Mouse (Mus musculus): ENCODE measurements around the gene Crygs. TPM values are rescaled to one million over a fixed set of nuclear protein-coding genes. Genes with fewer than 3 reads are reported as not detected.

The Crygs gene
- polyA plus RNA-seq, 1 experiment from 2014 or later, result not detected

- no peaks in the 10 kb centered on the region for H3K9me3 ChIP-seq
- H3K4me1 ChIP-seq, result no peaks in the 10 kb centered on the region
- WGBS, result 83% methylated on average over 3 of the region's 3 CpGs
- H3K27ac ChIP-seq, result no peak overlapping the region
- H3K36me3 ChIP-seq, result peaks cover 27% of the 10 kb centered on the region
- H3K4me2 ChIP-seq, result no peak overlapping the region
- no peak for ATAC-seq (ENCODE audit: insufficient number of reproducible peaks, low FRiP score, low TSS enrichment, low read depth)
- H3K4me3 ChIP-seq, result no peak overlapping the region
- no peaks in the 10 kb centered on the region for H3K27me3 ChIP-seq
- H3K9ac ChIP-seq, result no peak overlapping the region
Measured at GRCm38 (mm10) chr16:22832932-22833525, 21.7 kb upstream of the Crygs start.

- Histone ChIP-seq H3K4me1 (no peaks in the 10 kb centered on the region), H3K27ac (no peak overlapping the region), H3K27me3 (no peaks in the 10 kb centered on the region), H3K4me2 (no peak overlapping the region), H3K4me3 (no peak overlapping the region), H3K9ac (no peak overlapping the region), H3K9me3 (no peaks in the 10 kb centered on the region), H3K36me3 (peaks cover 13% of the 10 kb centered on the region)
- 39% methylated on average over 8 of the region's 8 CpGs for WGBS
- ATAC-seq (ENCODE audit: insufficient number of reproducible peaks, low FRiP score, low TSS enrichment, low read depth), result no peak
Measured at GRCm38 (mm10) chr16:22820731-22821130, 9.4 kb upstream of the Crygs start.

- H3K27ac ChIP-seq, result no peak overlapping the region
- no peaks in the 10 kb centered on the region for H3K9me3 ChIP-seq
- peak overlapping the region; percentile 23; the same call in 1 of the 2 replicates for H3K4me2 ChIP-seq
- 13% methylated on average over 17 of the region's 17 CpGs for WGBS
- no peak for ATAC-seq (ENCODE audit: insufficient number of reproducible peaks, low FRiP score, low TSS enrichment, low read depth)
- no peaks in the 10 kb centered on the region for H3K4me1 ChIP-seq
- H3K36me3 ChIP-seq, result no peaks in the 10 kb centered on the region
- H3K9ac ChIP-seq, result no peak overlapping the region
- H3K27me3 ChIP-seq, result no peaks in the 10 kb centered on the region
- no peak overlapping the region for H3K4me3 ChIP-seq
Measured at GRCm38 (mm10) chr16:22807468-22808070, 3.8 kb downstream of the Crygs start.

- H3K9ac ChIP-seq, result no peak overlapping the region
- H3K27me3 ChIP-seq, result no peaks in the 10 kb centered on the region
- no peak overlapping the region for H3K4me3 ChIP-seq
- 78% methylated on average over 7 of the region's 7 CpGs for WGBS
- no peaks in the 10 kb centered on the region for H3K9me3 ChIP-seq
- peaks cover 8% of the 10 kb centered on the region; the same call in 1 of the 2 replicates for H3K4me1 ChIP-seq
- ATAC-seq (ENCODE audit: insufficient number of reproducible peaks, low FRiP score, low TSS enrichment, low read depth), result no peak
- H3K27ac ChIP-seq, result no peak overlapping the region
- no peaks in the 10 kb centered on the region for H3K36me3 ChIP-seq
- no peak overlapping the region for H3K4me2 ChIP-seq
Measured at GRCm38 (mm10) chr16:22802786-22803185, 8.6 kb downstream of the Crygs start.

- no peak for ATAC-seq (ENCODE audit: insufficient number of reproducible peaks, low FRiP score, low TSS enrichment, low read depth)
- Histone ChIP-seq H3K4me3 (no peak overlapping the region), H3K27ac (no peak overlapping the region), H3K36me3 (no peaks in the 10 kb centered on the region), H3K27me3 (no peaks in the 10 kb centered on the region), H3K4me2 (no peak overlapping the region), H3K4me1 (peaks cover 8% of the 10 kb centered on the region; the same call in 1 of the 2 replicates), H3K9me3 (no peaks in the 10 kb centered on the region), H3K9ac (no peak overlapping the region)
- 67% methylated on average over 5 of the region's 5 CpGs for WGBS
Measured at GRCm38 (mm10) chr16:22800849-22801109, 10.6 kb downstream of the Crygs start.

GRCm38 (mm10) chr16:22800026-22800848, 11.1 kb downstream of the Crygs start:
- Histone ChIP-seq H3K27me3 (no peaks in the 10 kb centered on the region), H3K36me3 (no peaks in the 10 kb centered on the region), H3K4me2 (no peak overlapping the region), H3K4me3 (no peak overlapping the region), H3K9me3 (no peaks in the 10 kb centered on the region), H3K27ac (no peak overlapping the region), H3K9ac (no peak overlapping the region), H3K4me1 (peaks cover 8% of the 10 kb centered on the region; the same call in 1 of the 2 replicates)
- WGBS, result 62% methylated on average over 6 of the region's 6 CpGs
- ATAC-seq (ENCODE audit: insufficient number of reproducible peaks, low FRiP score, low TSS enrichment, low read depth), result no peak

- 60% methylated on average over 3 of the region's 3 CpGs for WGBS
- Histone ChIP-seq H3K9ac (no peak overlapping the region), H3K27ac (no peak overlapping the region), H3K4me2 (no peak overlapping the region), H3K27me3 (no peaks in the 10 kb centered on the region), H3K4me3 (no peak overlapping the region), H3K9me3 (no peaks in the 10 kb centered on the region), H3K4me1 (peaks cover 8% of the 10 kb centered on the region; the same call in 1 of the 2 replicates), H3K36me3 (no peaks in the 10 kb centered on the region)
- no peak for ATAC-seq (ENCODE audit: insufficient number of reproducible peaks, low FRiP score, low TSS enrichment, low read depth)
Measured at GRCm38 (mm10) chr16:22798520-22798919, 12.9 kb downstream of the Crygs start.

- ATAC-seq (ENCODE audit: insufficient number of reproducible peaks, low FRiP score, low TSS enrichment, low read depth), result no peak
- no peak overlapping the region for H3K27ac ChIP-seq
- no peak overlapping the region for H3K9ac ChIP-seq
- H3K36me3 ChIP-seq, result no peaks in the 10 kb centered on the region
- no peak overlapping the region for H3K4me3 ChIP-seq
- H3K9me3 ChIP-seq, result no peaks in the 10 kb centered on the region
- no peaks in the 10 kb centered on the region for H3K27me3 ChIP-seq
- WGBS, result 76% methylated on average over 5 of the region's 5 CpGs
- H3K4me1 ChIP-seq, result peaks cover 8% of the 10 kb centered on the region; the same call in 1 of the 2 replicates
- H3K4me2 ChIP-seq, result no peak overlapping the region
Measured at GRCm38 (mm10) chr16:22797521-22797920, 13.9 kb downstream of the Crygs start.

GRCm38 (mm10) chr16:22795497-22795896, 15.9 kb downstream of the Crygs start:
- WGBS, result 85% methylated on average over 3 of the region's 3 CpGs
- Histone ChIP-seq H3K27ac (no peak overlapping the region), H3K9me3 (no peaks in the 10 kb centered on the region), H3K4me2 (no peak overlapping the region), H3K9ac (no peak overlapping the region), H3K4me3 (no peak overlapping the region), H3K4me1 (peaks cover 8% of the 10 kb centered on the region; the same call in 1 of the 2 replicates), H3K27me3 (no peaks in the 10 kb centered on the region), H3K36me3 (no peaks in the 10 kb centered on the region)
- ATAC-seq (ENCODE audit: insufficient number of reproducible peaks, low FRiP score, low TSS enrichment, low read depth), result no peak

GRCm38 (mm10) chr16:22791235-22791634, 20.1 kb downstream of the Crygs start:
- Histone ChIP-seq H3K9me3 (no peaks in the 10 kb centered on the region), H3K27me3 (no peaks in the 10 kb centered on the region), H3K27ac (no peak overlapping the region), H3K4me2 (no peak overlapping the region), H3K36me3 (no peaks in the 10 kb centered on the region), H3K4me1 (0 out of 2 replicates have a peak, but pooled peaks cover 4% of the 10 kb centered on the region), H3K4me3 (no peak overlapping the region), H3K9ac (no peak overlapping the region)
- no peak for ATAC-seq (ENCODE audit: insufficient number of reproducible peaks, low FRiP score, low TSS enrichment, low read depth)
- WGBS, result 9% methylated on average over 2 of the region's 2 CpGs

GRCm38 (mm10) chr16:22789908-22790367, 21.4 kb downstream of the Crygs start:
- Histone ChIP-seq H3K4me3 (no peak overlapping the region), H3K9me3 (no peaks in the 10 kb centered on the region), H3K9ac (no peak overlapping the region), H3K36me3 (no peaks in the 10 kb centered on the region), H3K27me3 (no peaks in the 10 kb centered on the region), H3K4me1 (0 out of 2 replicates have a peak, but pooled peaks cover 4% of the 10 kb centered on the region), H3K27ac (no peak overlapping the region), H3K4me2 (no peak overlapping the region)
- WGBS, result 36% methylated on average over 10 of the region's 10 CpGs
- no peak for ATAC-seq (ENCODE audit: insufficient number of reproducible peaks, low FRiP score, low TSS enrichment, low read depth)

- ATAC-seq (ENCODE audit: insufficient number of reproducible peaks, low FRiP score, low TSS enrichment, low read depth), result no peak
- Histone ChIP-seq H3K27ac (no peak overlapping the region), H3K4me3 (no peak overlapping the region), H3K9me3 (no peaks in the 10 kb centered on the region), H3K9ac (no peak overlapping the region), H3K4me1 (no peaks in the 10 kb centered on the region), H3K27me3 (no peaks in the 10 kb centered on the region), H3K4me2 (no peak overlapping the region), H3K36me3 (no peaks in the 10 kb centered on the region)
- 77% methylated on average over 5 of the region's 5 CpGs for WGBS
Measured at GRCm38 (mm10) chr16:22782686-22783085, 28.7 kb downstream of the Crygs start.
